Mouse (Mus musculus) liver, embryonic 12.5 days (tissue): Measurements from ENCODE around the gene Olfr954. TPM values are rescaled to one million over a fixed set of nuclear protein-coding genes. Genes with fewer than 3 reads are reported as not detected.

Source experiments
- ATAC-seq: fragments of 200-750 bp; cut with Nextera tagmentation; 2 replicates; pipeline ENCODE4 v1.8.0; 2017; ENCODE audit warnings: moderate number of reproducible peaks, mild to moderate bottlenecking, moderate library complexity
- H3K27ac ChIP-seq: fragments of 300-500 bp; sonication (generic); 2 replicates; pipeline ENCODE4 v1.5.1; 2016; ENCODE audit warnings: mild to moderate bottlenecking
- H3K27me3 ChIP-seq: fragments of 300-500 bp; sonication (generic); replicated peaks from 2 replicates; pipeline ENCODE4 v1.6.1; 2016; ENCODE audit warnings: mild to moderate bottlenecking, moderate library complexity
- H3K36me3 ChIP-seq: fragments of 300-500 bp; sonication (generic); 2 replicates; pipeline ENCODE4 v1.6.1; 2016; ENCODE audit warnings: mild to moderate bottlenecking, moderate library complexity
- H3K4me1 ChIP-seq: fragments of 300-500 bp; sonication (generic); 2 replicates; pipeline ENCODE4 v1.6.1; 2016
- H3K4me2 ChIP-seq: fragments of 300-500 bp; sonication (generic); 2 replicates; pipeline ENCODE4 v1.6.1; 2016; ENCODE audit warnings: mild to moderate bottlenecking, moderate library complexity
- H3K4me3 ChIP-seq: fragments of 300-500 bp; sonication (generic); 2 replicates; pipeline ENCODE4 v1.5.1; 2016; ENCODE audit warnings: mild to moderate bottlenecking, moderate library complexity
- H3K9ac ChIP-seq: fragments of 300-500 bp; sonication (generic); 2 replicates; pipeline ENCODE4 v1.6.1; 2016; ENCODE audit warnings: mild to moderate bottlenecking, moderate library complexity
- H3K9me3 ChIP-seq: fragments of 300-500 bp; sonication (generic); replicated peaks from 2 replicates; pipeline ENCODE4 v1.6.1; 2016; ENCODE audit warnings: mild to moderate bottlenecking, moderate library complexity
- WGBS: fragments of 180-500 bp; shearing (Covaris S2); methylation state at CpG from one replicate; pipeline ENCODE4 v1.1.7; 2016; ENCODE audit not compliant: insufficient replicate concordance; 5-methylcytosine and 5-hydroxymethylcytosine counted together
- polyA plus RNA-seq: library from polyadenylated mRNA; unstranded; fragments of >200 nt; fragmentation: Nextera tagmentation; extraction: Ambion mirVana; gene quantifications from 2 replicates; pipeline ENCODE4 v1.2.1, GENCODE M21; 2016

The Olfr954 gene
- polyA plus RNA-seq: not detected in 2 replicates

GRCm38 (mm10) chr9:39456401-39456800 lies at the start of gene Olfr954:
Gene Olfr954, plus strand, starts transcription at chr9:39456701.
- Histone ChIP-seq H3K4me1 (no peaks in the 10 kb centered on the region), H3K27me3 (no peaks in the 10 kb centered on the region), H3K9ac (no peak within 1 kb of the TSS), H3K9me3 (no peaks in the 10 kb centered on the region), H3K4me3 (no peak within 1 kb of the TSS), H3K27ac (no peak within 1 kb of the TSS), H3K4me2 (no peak within 1 kb of the TSS), H3K36me3 (no peaks in the 10 kb centered on the region)
- no peak for ATAC-seq
- 71% methylated on average over 6 of the region's 6 CpGs for WGBS

- no peaks in the 10 kb centered on the region for H3K27me3 ChIP-seq
- ATAC-seq: no peak
- H3K4me1 ChIP-seq: no peaks in the 10 kb centered on the region
- no peaks in the 10 kb centered on the region for H3K9me3 ChIP-seq
- H3K27ac ChIP-seq: no peak within 1 kb of the TSS
- H3K36me3 ChIP-seq: no peaks in the 10 kb centered on the region
- H3K4me2 ChIP-seq: no peak within 1 kb of the TSS
- H3K4me3 ChIP-seq: no peak within 1 kb of the TSS
- H3K9ac ChIP-seq: no peak within 1 kb of the TSS
Observed at GRCm38 (mm10) chr9:39427048-39427447, 29.5 kb upstream of the Olfr954 start, which contains the start of gene Olfr952. Gene Olfr952, minus strand, starts transcription at chr9:39427148.

- Histone ChIP-seq H3K9me3 (no peaks in the 10 kb centered on the region), H3K9ac (no peak within 1 kb of the TSS), H3K4me2 (no peak within 1 kb of the TSS), H3K27me3 (no peaks in the 10 kb centered on the region), H3K4me1 (no peaks in the 10 kb centered on the region), H3K4me3 (no peak within 1 kb of the TSS), H3K27ac (no peak within 1 kb of the TSS), H3K36me3 (no peaks in the 10 kb centered on the region)
- 37% methylated on average over 1 of the region's 1 CpGs for WGBS
- no peak for ATAC-seq
Observed at GRCm38 (mm10) chr9:39471844-39472243, 15.3 kb downstream of the Olfr954 start, which contains the start of gene Olfr955. Gene Olfr955, minus strand, starts transcription at chr9:39471944.

GRCm38 (mm10) chr9:39493895-39494294 lies 37.4 kb downstream of the Olfr954 start, which contains the start of gene Olfr44:
Gene Olfr44, minus strand, starts transcription at chr9:39493995.
- Histone ChIP-seq H3K9me3 (no peaks in the 10 kb centered on the region), H3K27ac (no peak within 1 kb of the TSS), H3K4me1 (no peaks in the 10 kb centered on the region), H3K9ac (no peak within 1 kb of the TSS), H3K27me3 (no peaks in the 10 kb centered on the region), H3K4me2 (no peak within 1 kb of the TSS), H3K36me3 (no peaks in the 10 kb centered on the region), H3K4me3 (no peak within 1 kb of the TSS)
- no peak for ATAC-seq
- 67% methylated on average over 2 of the region's 2 CpGs for WGBS

GRCm38 (mm10) chr9:39508998-39509397 lies 52.5 kb downstream of the Olfr954 start:
- no peaks in the 10 kb centered on the region for H3K36me3 ChIP-seq
- 10% methylated on average over 6 of the region's 6 CpGs for WGBS

DNA sequence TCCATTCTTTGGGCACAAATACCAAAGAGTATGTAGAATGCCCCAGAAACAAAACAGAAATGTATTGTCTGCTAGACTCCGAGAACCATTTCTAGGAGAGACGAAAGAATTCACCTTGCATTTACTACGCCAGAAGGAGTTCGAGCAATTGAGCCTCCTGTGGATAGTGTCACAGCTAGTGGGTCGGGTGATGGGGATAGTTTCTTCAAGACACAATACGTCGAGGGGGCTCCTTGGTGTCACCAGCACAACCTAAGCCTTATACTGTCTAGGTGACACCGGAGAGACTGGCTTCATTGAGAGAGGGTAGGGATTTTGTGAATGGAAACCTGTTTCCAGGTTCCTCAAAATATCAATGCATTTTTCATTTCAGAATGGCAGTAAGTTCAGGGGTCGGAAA lies 52.9 kb downstream of the Olfr954 start:
- Histone ChIP-seq H3K27me3 (no peaks in the 10 kb centered on the region), H3K4me1 (no peaks in the 10 kb centered on the region), H3K9ac (no peak overlapping the region), H3K27ac (no peak overlapping the region), H3K4me2 (no peak overlapping the region), H3K36me3 (no peaks in the 10 kb centered on the region), H3K4me3 (no peak overlapping the region), H3K9me3 (no peaks in the 10 kb centered on the region)
- ATAC-seq: no peak
- WGBS: 67% methylated on average over 9 of the region's 9 CpGs

More at GRCm38 (mm10) chr9:39508998-39509397, 52.5 kb downstream of the Olfr954 start:
- no peaks in the 10 kb centered on the region for H3K4me1 ChIP-seq
- no peak overlapping the region for H3K27ac ChIP-seq
- no peak overlapping the region for H3K9ac ChIP-seq
- no peak for ATAC-seq
- H3K4me2 ChIP-seq: no peak overlapping the region
- H3K27me3 ChIP-seq: no peaks in the 10 kb centered on the region
- H3K4me3 ChIP-seq: no peak overlapping the region
- H3K9me3 ChIP-seq: no peaks in the 10 kb centered on the region

Other genes with a start within 250 kb of the Olfr954 start
- not detected in 2 replicates for gene Olfr1537, start 206.7 kb upstream of the Olfr954 start, polyA plus RNA-seq
- gene Olfr945, start 179.9 kb upstream of the Olfr954 start, polyA plus RNA-seq: not detected in 2 replicates
- not detected in 2 replicates for gene Olfr948, start 130.7 kb upstream of the Olfr954 start, polyA plus RNA-seq
- gene Olfr951, start 69.3 kb upstream of the Olfr954 start, polyA plus RNA-seq: not detected in 2 replicates
- gene Olfr952, start 29.6 kb upstream of the Olfr954 start, polyA plus RNA-seq: not detected in 2 replicates
- not detected in 2 replicates for gene Olfr955, start 15.2 kb downstream of the Olfr954 start, polyA plus RNA-seq
- not detected in 2 replicates for gene Olfr44, start 37.3 kb downstream of the Olfr954 start, polyA plus RNA-seq
- not detected in 2 replicates for gene Olfr957, start 59.1 kb downstream of the Olfr954 start, polyA plus RNA-seq
- gene Olfr958, start 97.4 kb downstream of the Olfr954 start, polyA plus RNA-seq: not detected in 2 replicates
- not detected in 2 replicates for gene Olfr959, start 118.9 kb downstream of the Olfr954 start, polyA plus RNA-seq
- gene AW551984, start 147.7 kb downstream of the Olfr954 start, polyA plus RNA-seq: 4.7 and 5.9 TPM in 2 replicates
- gene Olfr148, start 154.0 kb downstream of the Olfr954 start, polyA plus RNA-seq: not detected in 2 replicates
- gene Olfr960, start 164.7 kb downstream of the Olfr954 start, polyA plus RNA-seq: not detected in 2 replicates
- not detected in 2 replicates for gene Olfr961, start 188.4 kb downstream of the Olfr954 start, polyA plus RNA-seq
- not detected in 2 replicates for gene Olfr963, start 210.5 kb downstream of the Olfr954 start, polyA plus RNA-seq